Mouse (Mus musculus): ENCODE data around the gene Nudt2.

Gene Nudt2

GRCm38 (mm10) chr4:41522136-41522535 is 57.2 kb downstream of the Nudt2 start:
- DNase-seq (ENCODE audit: low spot score) = no peak

DNA sequence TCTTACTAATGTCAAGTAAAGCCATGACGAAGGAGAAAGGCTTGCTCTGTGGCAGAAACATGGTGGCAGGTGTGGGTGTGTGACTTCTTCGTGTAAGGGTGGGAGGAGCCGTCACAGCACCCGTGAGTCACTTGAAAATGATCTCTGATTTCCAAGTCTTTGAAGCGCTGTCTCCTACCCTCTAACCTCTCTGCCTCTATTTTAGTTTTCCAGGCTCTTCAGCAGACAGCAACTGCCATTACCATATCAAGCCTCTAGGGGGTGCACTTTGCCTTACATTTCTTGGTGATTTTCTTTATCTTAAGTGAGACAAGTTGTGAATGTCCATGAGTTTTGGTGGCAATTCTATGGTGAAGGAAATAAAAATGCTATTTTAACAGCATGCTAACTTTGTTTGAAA is 57.8 kb downstream of the Nudt2 start:
- no peak for DNase-seq (ENCODE audit: low spot score)

GRCm38 (mm10) chr4:41523839-41524238 is 58.9 kb downstream of the Nudt2 start:
- DNase-seq (ENCODE audit: low spot score) = no peak

- no peak for DNase-seq (ENCODE audit: low spot score)
Measured at GRCm38 (mm10) chr4:41524829-41525228, 59.9 kb downstream of the Nudt2 start.

DNA sequence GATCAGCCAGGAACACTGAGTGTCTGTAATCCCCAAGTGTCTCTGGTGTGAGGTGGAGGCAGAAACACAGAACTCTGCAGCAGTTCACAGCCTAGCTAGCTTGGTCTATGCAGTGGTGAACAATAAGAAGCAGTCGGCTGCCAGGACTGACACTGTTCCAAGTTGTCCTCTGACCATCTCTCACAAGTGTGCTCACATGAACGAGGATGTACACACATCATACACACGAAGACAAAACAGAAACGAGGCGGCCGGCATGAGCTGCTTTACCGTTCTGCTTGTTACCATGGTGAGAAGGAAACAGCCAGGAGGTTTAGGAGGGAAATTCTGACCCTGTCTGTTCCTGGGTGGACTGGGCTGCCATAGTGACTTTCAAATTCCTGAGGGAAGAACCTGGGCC is 61.6 kb downstream of the Nudt2 start:
- DNase-seq (ENCODE audit: low spot score) = no peak

- DNase-seq (ENCODE audit: low spot score) = no peak
Measured at GRCm38 (mm10) chr4:41527076-41527475, 62.1 kb downstream of the Nudt2 start.

GRCm38 (mm10) chr4:41527996-41528395 is 63.0 kb downstream of the Nudt2 start:
- no peak for DNase-seq (ENCODE audit: low spot score)

Data from urinary bladder, postnatal 10 days (tissue).